In the genomic region with DNA sequence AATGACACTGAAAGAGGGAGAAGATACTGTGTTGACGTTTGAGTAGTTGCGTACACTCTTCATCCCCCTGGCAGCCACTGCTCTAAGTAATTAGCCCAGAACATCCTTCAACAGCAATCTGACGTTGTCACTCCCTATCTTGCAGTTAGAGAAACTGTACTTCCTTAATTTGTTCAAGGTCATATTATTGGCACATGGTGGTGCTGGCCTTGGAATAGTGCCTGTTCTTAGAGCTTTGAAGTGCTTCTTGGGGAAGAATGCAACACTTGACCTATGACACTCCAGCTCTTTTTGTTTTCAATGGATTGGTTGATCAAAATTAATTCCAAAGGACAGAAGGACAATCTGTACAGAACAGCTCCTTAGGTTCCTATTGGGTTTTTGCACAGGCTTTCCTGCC, we compare ENCODE assay signal across 25 mouse cellular contexts.
A peak's percentile ranks its signal among the peaks of the same experiment; 100 is the strongest.
DNase-seq lines count a peak whose midpoint lies in the region; ATAC-seq and TF ChIP-seq lines count a peak whose summit lies in the region.
"Had no signal": no experiment of that assay in that cellular context is flagged by ENCODE, and none has a peak within 500 bp of the region (broad histone marks: within the 10 kb centered on the region; RNA-seq: fewer than 3 reads in every experiment).

No protein-coding gene starts in this region.

- no peak for TF ChIP-seq CTCF in kidney, adult 2 months (conservative IDR thresholded peaks at IDR 0.05; ENCODE audit: insufficient read depth, insufficient read length, low read depth, low read length)
- no peak for TF ChIP-seq CTCF in lung, embryonic 14.5 days (IDR thresholded peaks at IDR 0.05; ENCODE audit: low read depth)
- TF ChIP-seq CTCF in lung, adult 2 months (IDR thresholded peaks at IDR 0.05; ENCODE audit: insufficient read depth, low read length): no peak
- TF ChIP-seq CTCF in lung, postnatal 0 days (IDR thresholded peaks at IDR 0.05): no peak
- TF ChIP-seq CTCF in gastrocnemius, adult 2 months (IDR thresholded peaks at IDR 0.05): no peak

- 64% methylated on average over 3 of the region's 3 CpGs for WGBS in kidney, adult 2 months
- WGBS in lung, embryonic 14.5 days: 41% methylated on average over 3 of the region's 3 CpGs
- 34% methylated on average over 3 of the region's 3 CpGs for WGBS in lung, adult 2 months
- WGBS in lung, postnatal 0 days: 28% methylated on average over 3 of the region's 3 CpGs

- H3K4me3 ChIP-seq in kidney, adult 2 months (ENCODE audit: insufficient read depth, low read depth, low read length): no peak overlapping the region
- no peak overlapping the region for H3K4me3 ChIP-seq in lung, embryonic 14.5 days (ENCODE audit: low read depth, low read length)
- no peak overlapping the region for H3K4me3 ChIP-seq in lung, adult 2 months (replicated peaks; ENCODE audit: extremely low read depth, low read depth, low read length)
- H3K4me3 ChIP-seq in lung, postnatal 0 days (ENCODE audit: low read depth, low read length): no peak overlapping the region
- no peak overlapping the region for H3K4me3 ChIP-seq in gastrocnemius, adult 2 months
- H3K4me3 ChIP-seq: embryonic facial prominence, embryonic 13.5 days; forebrain, embryonic 10.5 days; forebrain, embryonic 15.5 days; hindbrain, embryonic 10.5 days; hindbrain, embryonic 15.5 days; midbrain, embryonic 15.5 days had no signal

- no peaks in the 10 kb centered on the region for H3K27me3 ChIP-seq in kidney, adult 2 months (replicated peaks; ENCODE audit: control insufficient read depth, insufficient read depth, low read length)
- H3K27me3 ChIP-seq in lung, embryonic 14.5 days (ENCODE audit: insufficient read depth, low read length): no peaks in the 10 kb centered on the region
- no peaks in the 10 kb centered on the region for H3K27me3 ChIP-seq in lung, postnatal 0 days (replicated peaks; ENCODE audit: insufficient read depth, low read length)
- H3K27me3 ChIP-seq: embryonic facial prominence, embryonic 13.5 days; forebrain, embryonic 15.5 days; hindbrain, embryonic 15.5 days; midbrain, embryonic 15.5 days had no signal

- H3K4me1 ChIP-seq in kidney, adult 2 months (ENCODE audit: control insufficient read depth, insufficient read depth, low read length): no peaks in the 10 kb centered on the region
- no peaks in the 10 kb centered on the region for H3K4me1 ChIP-seq in lung, embryonic 14.5 days (ENCODE audit: insufficient read depth)
- peaks cover 2% of the 10 kb centered on the region; the same call in 1 of the 2 replicates for H3K4me1 ChIP-seq in lung, adult 2 months (ENCODE audit: control insufficient read depth, insufficient read depth, low read length)
- no peaks in the 10 kb centered on the region for H3K4me1 ChIP-seq in lung, postnatal 0 days (ENCODE audit: insufficient read depth, low read depth, low read length)
- H3K4me1 ChIP-seq: embryonic facial prominence, embryonic 13.5 days; forebrain, embryonic 10.5 days; forebrain, embryonic 15.5 days; hindbrain, embryonic 10.5 days; hindbrain, embryonic 15.5 days; midbrain, embryonic 15.5 days had no signal

- ATAC-seq in lung, embryonic 14.5 days (ENCODE audit: insufficient read depth): no peak
- no peak for ATAC-seq in lung, postnatal 0 days
- ATAC-seq: activated CD4-positive, CD25-positive, alpha-beta regulatory T cell, adult 4 months; CD4-positive, CD25-positive, alpha-beta regulatory T cell, adult 4 months; forebrain, embryonic 15.5 days; inflammation-experienced regulatory T-cells, adult 6 months; midbrain, embryonic 15.5 days had no signal

- H3K9me3 ChIP-seq in lung, embryonic 14.5 days (ENCODE audit: low read depth, low read length): no peaks in the 10 kb centered on the region
- no peaks in the 10 kb centered on the region for H3K9me3 ChIP-seq in lung, postnatal 0 days (ENCODE audit: low read length)
- H3K9me3 ChIP-seq: embryonic facial prominence, embryonic 13.5 days; forebrain, embryonic 10.5 days; forebrain, embryonic 15.5 days; hindbrain, embryonic 10.5 days; hindbrain, embryonic 15.5 days; midbrain, embryonic 15.5 days had no signal

- TF ChIP-seq EP300 in lung, postnatal 0 days (IDR thresholded peaks at IDR 0.05): no peak

- no peak for TF ChIP-seq POLR2A in kidney, adult 2 months (IDR thresholded peaks at IDR 0.05; ENCODE audit: low read depth, low read length)
- TF ChIP-seq POLR2A in lung, adult 2 months (IDR thresholded peaks at IDR 0.05; ENCODE audit: borderline replicate concordance, extremely low read depth, low read depth, low read length): no peak

- DNase-seq in kidney, adult 2 months: peak; percentile 8
- DNase-seq in kidney, adult 18-20 months: no peak
- DNase-seq in lung, embryonic 14.5 days: peak; percentile 31
- DNase-seq in lung, adult 2 months: no peak
- peak; percentile 34 for DNase-seq in lung, postnatal 0 days (ENCODE audit: low spot score)
- DNase-seq in gastrocnemius, adult 2 months: no peak
- no peak for DNase-seq in adrenal gland, postnatal 25 days
- DNase-seq: adrenal gland, adult 2 months; cerebellum, adult 11-12 months; cerebellum, adult 9-11 months; heart, postnatal 14 days; kidney, adult 11 months; kidney, postnatal 25 days; liver; thymus, adult 2 months; thymus, postnatal 36 days had no signal

- H3K4me2 ChIP-seq in lung, embryonic 14.5 days: no peak overlapping the region
- no peak overlapping the region for H3K4me2 ChIP-seq in lung, postnatal 0 days (replicated peaks; ENCODE audit: low read depth, low read length)
- H3K4me2 ChIP-seq: embryonic facial prominence, embryonic 13.5 days; forebrain, embryonic 15.5 days; hindbrain, embryonic 15.5 days; midbrain, embryonic 15.5 days had no signal

- no peak overlapping the region for H3K9ac ChIP-seq in lung, embryonic 14.5 days
- no peak overlapping the region for H3K9ac ChIP-seq in lung, postnatal 0 days (replicated peaks; ENCODE audit: low read depth)
- H3K9ac ChIP-seq: embryonic facial prominence, embryonic 13.5 days; forebrain, embryonic 15.5 days; hindbrain, embryonic 15.5 days; midbrain, embryonic 15.5 days had no signal

- H3K36me3 ChIP-seq in kidney, adult 2 months (ENCODE audit: control insufficient read depth, insufficient read depth, low read length): no peaks in the 10 kb centered on the region
- H3K36me3 ChIP-seq in lung, embryonic 14.5 days (ENCODE audit: insufficient read depth): no peaks in the 10 kb centered on the region
- H3K36me3 ChIP-seq in lung, postnatal 0 days (ENCODE audit: insufficient read depth, low read length): no peaks in the 10 kb centered on the region
- H3K36me3 ChIP-seq: embryonic facial prominence, embryonic 13.5 days; forebrain, embryonic 10.5 days; forebrain, embryonic 15.5 days; hindbrain, embryonic 10.5 days; hindbrain, embryonic 15.5 days; midbrain, embryonic 15.5 days had no signal

- H3K27ac ChIP-seq in kidney, adult 2 months (ENCODE audit: insufficient read depth, low read depth, low read length): no peak overlapping the region
- H3K27ac ChIP-seq in lung, embryonic 14.5 days (ENCODE audit: low read depth): no peak overlapping the region
- H3K27ac ChIP-seq in lung, postnatal 0 days (ENCODE audit: low read length): no peak overlapping the region
- no peak overlapping the region for H3K27ac ChIP-seq in gastrocnemius, adult 2 months
- H3K27ac ChIP-seq: embryonic facial prominence, embryonic 13.5 days; forebrain, embryonic 10.5 days; forebrain, embryonic 15.5 days; hindbrain, embryonic 10.5 days; hindbrain, embryonic 15.5 days; midbrain, embryonic 15.5 days had no signal

- intact Hi-C loops in gastrocnemius, adult 2 months (cut with DNase I): no loop called here

Comparison
In these comparisons a context has a peak if more than half of its experiments do, and no peak if none do; other contexts are left out.
1. DNase-seq: peak in kidney, adult 2 months (single experiment), lung, embryonic 14.5 days (single experiment) and lung, postnatal 0 days (single experiment); none in kidney, adult 18-20 months (single experiment), lung, adult 2 months (single experiment), gastrocnemius, adult 2 months (single experiment) and adrenal gland, postnatal 25 days (single experiment).